Mouse (Mus musculus) embryonic facial prominence, embryonic 13.5 days (tissue): ENCODE results near the gene Gm525. TPM values are rescaled to one million over a fixed set of nuclear protein-coding genes. Genes with fewer than 3 reads are reported as not detected.

Experiments
- ATAC-seq: fragments of 200-750 bp; cut with Nextera tagmentation; 2 replicates; pipeline ENCODE4 v1.8.0; 2017; ENCODE audit warnings: low read depth; ENCODE audit not compliant: insufficient number of reproducible peaks, insufficient read depth, low FRiP score, low TSS enrichment
- H3K27ac ChIP-seq: fragments of 300-500 bp; sonication (generic); 2 replicates; pipeline ENCODE4 v1.5.1; 2015; ENCODE audit warnings: moderate library complexity, mild to moderate bottlenecking, inconsistent platforms
- H3K27me3 ChIP-seq: fragments of 300-500 bp; sonication (generic); 2 replicates; pipeline ENCODE4 v1.6.1; 2015; ENCODE audit warnings: mild to moderate bottlenecking, inconsistent platforms
- H3K36me3 ChIP-seq: fragments of 300-500 bp; sonication (generic); 2 replicates; pipeline ENCODE4 v1.6.1; 2015; ENCODE audit warnings: mild to moderate bottlenecking, inconsistent platforms
- H3K4me1 ChIP-seq: fragments of 300-500 bp; sonication (generic); 2 replicates; pipeline ENCODE4 v1.6.1; 2015; ENCODE audit warnings: inconsistent platforms
- H3K4me2 ChIP-seq: fragments of 300-500 bp; sonication (generic); 2 replicates; pipeline ENCODE4 v1.6.1; 2015; ENCODE audit warnings: moderate library complexity, mild to moderate bottlenecking, inconsistent platforms
- H3K4me3 ChIP-seq: fragments of 300-500 bp; sonication (generic); 2 replicates; pipeline ENCODE4 v1.5.1; 2015; ENCODE audit warnings: mild to moderate bottlenecking, inconsistent platforms
- H3K9ac ChIP-seq: fragments of 300-500 bp; sonication (generic); 2 replicates; pipeline ENCODE4 v1.6.1; 2015; ENCODE audit warnings: mild to moderate bottlenecking, inconsistent platforms
- H3K9me3 ChIP-seq: fragments of 300-500 bp; sonication (generic); 2 replicates; pipeline ENCODE4 v1.6.1; 2016; ENCODE audit warnings: inconsistent platforms
- WGBS: fragments of 180-500 bp; shearing (Covaris S2); methylation state at CpG from one replicate; pipeline ENCODE4 v1.1.7; 2015; ENCODE audit warnings: mixed read lengths; 5-methylcytosine and 5-hydroxymethylcytosine counted together
- polyA plus RNA-seq: library from polyadenylated mRNA; unstranded; fragments of >200 nt; fragmentation: Nextera tagmentation; extraction: Ambion mirVana; gene quantifications from 2 replicates; pipeline ENCODE4 v1.2.1, GENCODE M21; 2015

The Gm525 gene
- polyA plus RNA-seq = 1.7 and 2.0 TPM in 2 replicates

DNA sequence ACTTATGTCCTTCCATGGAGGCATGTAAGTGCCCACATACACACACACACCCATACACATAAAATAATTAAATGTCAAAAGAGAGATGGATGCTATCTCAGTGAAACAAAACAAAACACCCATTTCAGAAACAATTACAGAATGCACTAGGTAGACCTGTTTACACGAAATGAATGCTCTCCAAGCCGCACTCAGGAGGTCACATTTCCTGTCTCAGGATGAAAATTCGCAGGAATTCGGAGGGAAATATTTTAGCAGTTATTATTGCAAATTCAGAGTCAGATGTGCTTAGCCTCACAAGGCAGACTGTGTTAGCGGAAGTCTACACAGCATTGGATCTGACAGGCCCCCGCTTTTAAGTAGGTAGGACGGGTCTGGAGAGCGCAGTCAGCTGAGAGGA lies at the start of gene Gm525:
Gm525 (plus strand) TSS at position 301 of the 400 bp plus-strand sequence.
- H3K9ac ChIP-seq = no peak within 1 kb of the TSS
- H3K27ac ChIP-seq = no peak within 1 kb of the TSS
- WGBS = 74% methylated on average over 8 of the region's 8 CpGs
- H3K36me3 ChIP-seq = no peaks in the 10 kb centered on the region
- no peaks in the 10 kb centered on the region for H3K4me1 ChIP-seq
- H3K9me3 ChIP-seq = no peaks in the 10 kb centered on the region
- no peak for ATAC-seq
- no peaks in the 10 kb centered on the region for H3K27me3 ChIP-seq
- no peak within 1 kb of the TSS for H3K4me2 ChIP-seq
- no peak within 1 kb of the TSS for H3K4me3 ChIP-seq

DNA sequence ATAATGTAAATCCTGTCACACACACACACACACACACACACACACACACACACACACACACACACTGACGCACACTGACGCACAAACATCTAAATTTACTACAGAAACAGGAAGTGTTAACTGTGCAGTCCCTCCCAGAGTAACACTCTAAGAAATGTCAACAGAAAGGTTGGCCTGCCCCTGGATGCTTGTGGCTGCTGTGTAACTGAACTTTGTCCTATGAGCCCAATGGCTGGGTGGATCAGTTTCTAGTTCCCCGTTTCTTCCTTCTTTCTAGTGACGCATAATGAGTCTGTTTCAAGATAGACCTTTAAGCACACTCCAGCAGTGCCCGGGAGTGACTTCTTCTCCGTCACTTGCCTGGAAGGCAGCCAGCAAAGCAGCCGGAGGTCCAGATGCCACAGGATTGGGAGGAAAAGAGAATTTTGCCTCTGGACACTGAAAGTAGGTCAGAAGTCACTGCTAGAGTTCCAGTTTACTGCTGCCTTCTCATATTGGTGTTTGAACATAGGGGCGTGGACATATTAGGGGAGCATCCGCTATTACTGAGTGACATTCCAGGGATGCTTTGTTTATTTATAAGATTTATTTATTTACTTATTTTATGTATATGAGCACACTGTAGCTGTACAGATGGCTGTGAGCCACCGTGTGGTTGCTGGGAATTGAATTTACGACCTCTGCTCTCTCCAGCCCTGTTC lies 49.3 kb upstream of the Gm525 start:
- Histone ChIP-seq H3K27me3 (no peaks in the 10 kb centered on the region), H3K4me1 (peaks cover 9% of the 10 kb centered on the region; the same call in 1 of the 2 replicates), H3K4me2 (no peak overlapping the region), H3K4me3 (no peak overlapping the region), H3K9me3 (no peaks in the 10 kb centered on the region), H3K36me3 (no peaks in the 10 kb centered on the region), H3K9ac (0 out of 2 replicates have a peak overlapping the region, but pooled peaks have one; percentile 1), H3K27ac (no peak overlapping the region)
- no peak for ATAC-seq
- 54% methylated on average over 11 of the region's 11 CpGs for WGBS

DNA sequence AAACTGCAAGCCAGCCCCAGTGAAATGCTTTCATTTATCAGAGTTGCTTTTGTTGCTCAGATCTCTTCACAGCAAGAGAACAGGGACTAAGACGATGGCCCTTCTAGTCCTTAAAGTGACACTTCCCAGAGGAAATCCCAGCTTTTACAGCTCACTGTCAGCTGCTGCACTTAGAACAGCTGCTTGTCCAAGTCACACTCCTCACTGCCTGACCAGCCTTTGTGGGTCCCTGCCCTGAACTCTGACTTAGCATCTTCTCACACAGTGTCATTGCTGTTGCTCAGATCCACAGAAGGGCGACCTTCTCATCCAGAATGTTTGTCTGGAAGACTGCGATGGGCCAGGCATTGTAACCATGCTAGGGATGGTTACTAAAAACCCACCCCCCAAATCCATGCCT lies 48.0 kb upstream of the Gm525 start:
- Histone ChIP-seq H3K4me2 (no peak overlapping the region), H3K9me3 (no peaks in the 10 kb centered on the region), H3K4me1 (peaks cover 9% of the 10 kb centered on the region; the same call in 1 of the 2 replicates), H3K9ac (no peak overlapping the region), H3K4me3 (no peak overlapping the region), H3K27ac (no peak overlapping the region), H3K27me3 (no peaks in the 10 kb centered on the region), H3K36me3 (no peaks in the 10 kb centered on the region)
- WGBS = 77% methylated on average over 3 of the region's 3 CpGs
- ATAC-seq = no peak

DNA sequence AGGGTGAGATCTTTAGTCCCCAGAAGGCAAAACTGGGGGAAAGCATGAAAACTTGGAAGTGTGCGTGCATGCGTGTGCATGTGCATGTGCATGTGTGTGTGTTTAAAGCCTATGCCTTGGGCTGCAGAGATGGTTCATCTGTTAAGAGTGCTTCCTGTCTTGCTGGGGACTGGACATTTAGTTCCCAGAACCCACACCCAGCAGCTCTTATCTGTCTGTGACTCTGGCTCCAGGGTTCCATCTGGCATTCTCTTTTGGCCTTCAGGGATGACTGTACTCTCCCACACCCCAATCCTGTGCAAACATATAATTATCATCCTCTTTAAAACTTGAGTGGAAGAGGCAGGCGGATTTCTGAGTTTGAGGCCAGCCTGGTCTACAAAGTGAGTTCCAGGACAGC lies 47.5 kb upstream of the Gm525 start:
- 91% methylated on average over 3 of the region's 3 CpGs for WGBS
- no peaks in the 10 kb centered on the region for H3K27me3 ChIP-seq
- H3K9ac ChIP-seq = no peak overlapping the region
- ATAC-seq = no peak
- H3K4me1 ChIP-seq = peaks cover 9% of the 10 kb centered on the region; the same call in 1 of the 2 replicates
- no peak overlapping the region for H3K4me3 ChIP-seq
- no peak overlapping the region for H3K27ac ChIP-seq
- no peaks in the 10 kb centered on the region for H3K36me3 ChIP-seq
- H3K9me3 ChIP-seq = no peaks in the 10 kb centered on the region
- no peak overlapping the region for H3K4me2 ChIP-seq

DNA sequence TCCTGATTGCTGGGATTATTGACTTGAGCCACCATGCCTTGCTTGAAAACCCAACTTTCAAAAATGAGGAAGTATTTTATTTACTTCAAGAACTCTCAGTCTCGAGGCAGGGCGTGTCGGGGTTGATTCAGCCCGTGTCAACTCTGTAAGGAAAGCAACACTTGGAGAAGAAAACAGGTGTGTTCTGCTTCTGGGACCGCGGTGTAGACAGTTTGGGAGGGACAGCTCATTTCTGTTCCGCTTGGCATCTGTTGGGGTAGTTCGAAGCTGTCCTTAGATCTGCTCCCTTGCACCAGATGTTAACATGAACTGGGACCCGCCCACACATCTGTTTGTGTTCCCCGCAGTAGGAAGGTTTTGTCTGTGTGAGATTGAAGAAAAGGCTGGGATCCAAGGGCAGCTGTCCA lies 45.7 kb upstream of the Gm525 start:
- Histone ChIP-seq H3K4me2 (no peak overlapping the region), H3K4me1 (peaks cover 9% of the 10 kb centered on the region; the same call in 1 of the 2 replicates), H3K4me3 (no peak overlapping the region), H3K9ac (no peak overlapping the region), H3K27me3 (no peaks in the 10 kb centered on the region), H3K9me3 (no peaks in the 10 kb centered on the region), H3K27ac (no peak overlapping the region), H3K36me3 (no peaks in the 10 kb centered on the region)
- 59% methylated on average over 10 of the region's 10 CpGs for WGBS
- ATAC-seq = no peak

DNA sequence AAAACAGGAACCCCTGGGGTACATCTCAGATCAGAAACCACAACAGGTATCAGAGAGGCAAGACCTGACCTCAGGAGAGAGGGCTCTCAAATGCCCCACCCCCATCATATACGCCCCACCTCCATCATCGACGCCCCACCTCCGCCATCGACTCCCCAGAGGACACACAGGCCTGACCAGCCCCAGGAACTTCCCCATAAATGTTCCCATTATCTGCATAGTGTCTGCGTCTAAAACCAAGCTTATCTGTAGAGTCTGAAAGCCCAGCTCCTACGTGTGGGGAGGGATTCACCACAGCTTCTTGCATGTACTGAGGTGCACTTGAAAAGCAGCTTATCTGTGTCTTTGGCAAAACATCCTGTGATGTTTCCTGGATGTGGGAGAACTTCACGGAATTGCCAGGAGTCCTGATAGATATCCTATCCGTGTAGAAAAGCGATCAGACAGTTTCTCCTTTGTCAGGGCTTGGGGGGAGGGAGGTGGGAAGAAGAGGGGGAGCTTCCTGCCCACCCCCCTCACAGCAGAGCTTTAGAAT lies 44.7 kb upstream of the Gm525 start:
- no peak overlapping the region for H3K4me2 ChIP-seq
- no peak overlapping the region for H3K4me3 ChIP-seq
- H3K27me3 ChIP-seq = no peaks in the 10 kb centered on the region
- peaks cover 9% of the 10 kb centered on the region; the same call in 1 of the 2 replicates for H3K4me1 ChIP-seq
- H3K27ac ChIP-seq = no peak overlapping the region
- H3K9me3 ChIP-seq = no peaks in the 10 kb centered on the region
- WGBS = 50% methylated on average over 10 of the region's 10 CpGs
- no peak overlapping the region for H3K9ac ChIP-seq
- H3K36me3 ChIP-seq = no peaks in the 10 kb centered on the region
- ATAC-seq = no peak

DNA sequence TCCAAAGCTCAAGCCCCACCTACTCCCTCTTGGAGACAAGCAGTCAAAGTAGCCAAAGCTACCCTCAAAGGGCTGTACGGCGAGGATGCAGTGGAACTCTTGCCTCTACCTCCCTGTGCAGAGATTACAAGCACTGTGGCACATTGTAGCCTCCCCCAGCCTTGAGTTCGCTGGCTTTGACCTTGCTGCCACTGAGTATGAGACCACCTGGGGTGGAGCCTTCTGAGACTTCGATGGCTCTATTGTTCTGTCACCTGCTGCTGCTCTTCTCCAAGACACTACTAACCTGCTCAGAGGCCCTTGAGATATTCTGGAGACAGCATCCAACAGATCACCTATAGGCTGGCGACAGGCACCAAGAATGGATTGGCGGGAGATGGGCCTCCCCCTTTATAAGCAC lies 43.1 kb upstream of the Gm525 start:
- H3K4me3 ChIP-seq = no peak overlapping the region
- 0 out of 2 replicates have a peak, but pooled peaks cover 3% of the 10 kb centered on the region for H3K4me1 ChIP-seq
- H3K36me3 ChIP-seq = no peaks in the 10 kb centered on the region
- H3K27me3 ChIP-seq = no peaks in the 10 kb centered on the region
- H3K9me3 ChIP-seq = no peaks in the 10 kb centered on the region
- no peak for ATAC-seq
- WGBS = 77% methylated on average over 6 of the region's 6 CpGs
- no peak overlapping the region for H3K9ac ChIP-seq
- no peak overlapping the region for H3K27ac ChIP-seq
- H3K4me2 ChIP-seq = no peak overlapping the region

DNA sequence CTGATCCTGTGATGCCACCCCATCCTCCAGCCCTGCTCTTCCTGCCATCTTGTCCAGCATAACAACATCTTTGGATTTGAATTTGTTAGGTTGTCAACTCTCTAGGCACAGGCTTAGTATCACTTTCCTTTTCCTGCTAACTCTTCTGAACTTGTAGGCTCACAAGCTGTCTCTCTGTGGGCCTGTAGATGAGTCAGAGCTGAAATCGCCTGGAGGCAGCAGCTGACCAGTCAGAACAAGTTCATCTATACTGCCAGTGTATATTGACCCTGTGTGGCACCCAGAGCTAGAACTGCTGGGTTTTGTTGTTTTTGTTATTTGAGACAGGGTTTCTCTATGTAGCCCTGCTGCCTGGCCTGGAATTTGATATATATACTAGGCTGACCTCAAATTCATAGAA lies 42.5 kb upstream of the Gm525 start:
- Histone ChIP-seq H3K36me3 (0 out of 2 replicates have a peak, but pooled peaks cover under 1% of the 10 kb centered on the region), H3K4me2 (no peak overlapping the region), H3K27ac (no peak overlapping the region), H3K9ac (no peak overlapping the region), H3K4me1 (0 out of 2 replicates have a peak, but pooled peaks cover 3% of the 10 kb centered on the region), H3K9me3 (no peaks in the 10 kb centered on the region), H3K4me3 (no peak overlapping the region), H3K27me3 (no peaks in the 10 kb centered on the region)
- no peak for ATAC-seq
- 46% methylated on average over 1 of the region's 1 CpGs for WGBS

DNA sequence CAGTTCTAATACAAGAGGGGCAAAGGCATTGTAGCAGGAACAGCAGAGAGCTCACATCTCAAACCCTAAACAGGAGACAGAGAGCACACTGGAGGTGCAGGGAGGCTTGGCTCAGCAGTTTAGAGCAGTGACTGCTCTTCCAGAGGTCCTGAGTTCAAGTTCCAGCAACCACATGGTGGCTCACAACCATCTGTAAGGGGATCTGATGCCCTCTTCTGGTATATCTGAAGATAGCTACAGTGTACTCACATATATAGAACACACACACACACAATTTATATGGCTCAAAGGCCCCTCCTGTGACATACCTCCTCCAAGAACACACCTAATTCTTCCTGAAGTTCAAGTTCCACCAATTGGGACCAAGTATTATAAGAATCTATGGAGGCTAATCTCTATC lies 39.0 kb upstream of the Gm525 start:
- Histone ChIP-seq H3K27ac (no peak overlapping the region), H3K9me3 (no peaks in the 10 kb centered on the region), H3K36me3 (peaks cover 20% of the 10 kb centered on the region), H3K9ac (no peak overlapping the region), H3K4me1 (no peaks in the 10 kb centered on the region), H3K4me2 (no peak overlapping the region), H3K27me3 (no peaks in the 10 kb centered on the region), H3K4me3 (no peak overlapping the region)
- ATAC-seq = no peak

DNA sequence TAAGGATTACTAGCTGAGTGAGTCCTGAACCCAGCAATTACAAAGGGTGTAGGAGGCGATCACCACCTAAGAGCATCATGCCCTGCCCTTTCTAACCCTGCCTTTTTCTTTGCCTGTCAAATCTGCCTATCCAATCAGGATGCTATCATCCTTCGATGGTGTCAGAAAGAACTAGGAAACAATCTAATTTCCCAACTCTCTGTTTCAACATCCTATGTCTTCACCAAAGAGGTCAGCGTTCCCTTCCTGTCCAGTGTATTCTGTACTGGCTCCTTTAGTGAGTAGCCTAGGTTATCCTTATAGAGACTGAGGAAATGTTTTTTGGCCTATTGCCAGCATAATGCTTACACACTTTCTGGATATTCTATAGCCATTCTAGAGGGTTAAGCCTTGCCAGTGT lies 38.1 kb upstream of the Gm525 start:
- H3K4me1 ChIP-seq = no peaks in the 10 kb centered on the region
- H3K4me3 ChIP-seq = no peak overlapping the region
- H3K9ac ChIP-seq = no peak overlapping the region
- H3K27me3 ChIP-seq = no peaks in the 10 kb centered on the region
- H3K4me2 ChIP-seq = no peak overlapping the region
- peaks cover 29% of the 10 kb centered on the region for H3K36me3 ChIP-seq
- H3K9me3 ChIP-seq = no peaks in the 10 kb centered on the region
- no peak for ATAC-seq
- 87% methylated on average over 3 of the region's 3 CpGs for WGBS
- no peak overlapping the region for H3K27ac ChIP-seq

DNA sequence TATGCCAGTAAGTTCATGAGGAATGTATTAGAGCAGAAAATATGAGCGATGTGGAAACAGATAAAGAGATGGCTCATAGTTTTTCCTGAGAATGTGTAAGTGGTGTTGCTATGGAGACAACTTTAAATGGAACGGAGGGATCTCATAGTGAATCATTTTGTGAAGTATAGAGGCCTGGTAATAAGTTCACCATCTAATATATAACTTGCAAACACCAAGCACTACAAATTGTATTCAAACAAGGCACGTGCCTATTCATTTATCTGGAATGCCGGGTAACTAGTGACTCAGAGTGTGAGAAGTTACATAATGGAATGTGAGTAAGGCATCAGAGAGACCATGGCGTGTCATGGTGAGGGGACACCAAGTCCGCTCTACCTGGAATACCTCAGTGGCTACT lies 35.1 kb upstream of the Gm525 start:
- no peaks in the 10 kb centered on the region for H3K27me3 ChIP-seq
- H3K4me1 ChIP-seq = no peaks in the 10 kb centered on the region
- no peak overlapping the region for H3K4me3 ChIP-seq
- H3K4me2 ChIP-seq = no peak overlapping the region
- 89% methylated on average over 6 of the region's 6 CpGs for WGBS
- H3K9me3 ChIP-seq = no peaks in the 10 kb centered on the region
- peaks cover 55% of the 10 kb centered on the region for H3K36me3 ChIP-seq
- H3K9ac ChIP-seq = no peak overlapping the region
- H3K27ac ChIP-seq = no peak overlapping the region
- no peak for ATAC-seq

DNA sequence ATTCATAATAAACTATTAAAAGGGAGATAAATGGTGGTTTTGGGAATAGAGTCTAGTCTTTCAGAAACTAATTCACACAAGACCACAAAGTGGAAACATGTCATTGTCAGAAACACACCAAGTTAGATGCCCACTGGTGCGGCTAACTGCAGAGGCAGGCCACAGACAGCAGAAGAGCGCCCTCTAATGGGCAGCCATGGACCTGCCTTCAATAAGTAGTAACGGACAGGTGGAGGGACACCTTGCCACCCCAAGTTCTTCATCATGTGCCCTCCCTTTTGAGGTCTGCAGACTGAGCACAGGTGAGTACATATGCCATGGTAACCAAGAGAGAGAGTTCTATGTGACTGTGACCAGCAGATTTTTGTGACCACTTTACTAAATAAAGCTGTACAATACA lies 34.3 kb upstream of the Gm525 start:
- Histone ChIP-seq H3K9ac (no peak overlapping the region), H3K4me3 (no peak overlapping the region), H3K36me3 (peaks cover 62% of the 10 kb centered on the region), H3K27ac (no peak overlapping the region), H3K27me3 (no peaks in the 10 kb centered on the region), H3K4me2 (no peak overlapping the region), H3K9me3 (no peaks in the 10 kb centered on the region), H3K4me1 (no peaks in the 10 kb centered on the region)
- 31% methylated on average over 3 of the region's 3 CpGs for WGBS
- ATAC-seq = 0 out of 2 replicates have a peak, but pooled peaks have one; percentile 52
